Mouse (Mus musculus): ENCODE results near the gene Sltm. TPM values are rescaled to one million over a fixed set of nuclear protein-coding genes. Genes with fewer than 3 reads are reported as not detected.
"Not testable (repeated sequence)": the region's sequence is repeated elsewhere in the genome, so short reads cannot be mapped to it uniquely, and the experiment has no call there.

Sltm gene
- total RNA-seq, 2 experiments from 2014 or later, result 54.9 to 57.9 TPM

DNA sequence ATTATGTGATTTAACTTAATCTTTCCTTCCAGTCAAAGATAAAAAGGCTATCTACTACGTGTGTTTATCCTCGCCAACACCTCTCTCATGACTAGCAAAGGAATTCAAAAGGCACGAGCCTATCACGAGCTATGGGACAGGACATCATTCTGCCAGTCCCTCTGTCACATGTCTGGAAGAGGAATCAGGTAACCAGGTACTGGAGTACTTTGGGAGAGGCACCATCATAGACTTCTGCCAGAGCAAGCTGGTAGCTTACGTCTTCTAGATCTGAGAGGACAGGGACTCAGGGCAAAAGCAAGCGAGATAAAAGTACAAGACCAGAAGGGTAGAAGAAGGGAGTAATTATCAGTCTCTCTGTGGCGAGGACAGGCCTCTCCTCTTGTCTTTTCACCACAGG, 30.9 kb upstream of the Sltm start:
- intact Hi-C loops (cut with DNase I), result no loop called here
- TF ChIP-seq CTCF (IDR thresholded peaks at IDR 0.05), result no peak
- DNase-seq (ENCODE audit: extremely low spot score in 1 of 2, low spot score in 2 of 2), result no peak
- H3K27ac ChIP-seq, result no peak overlapping the region
- no peak overlapping the region for H3K4me3 ChIP-seq

DNA sequence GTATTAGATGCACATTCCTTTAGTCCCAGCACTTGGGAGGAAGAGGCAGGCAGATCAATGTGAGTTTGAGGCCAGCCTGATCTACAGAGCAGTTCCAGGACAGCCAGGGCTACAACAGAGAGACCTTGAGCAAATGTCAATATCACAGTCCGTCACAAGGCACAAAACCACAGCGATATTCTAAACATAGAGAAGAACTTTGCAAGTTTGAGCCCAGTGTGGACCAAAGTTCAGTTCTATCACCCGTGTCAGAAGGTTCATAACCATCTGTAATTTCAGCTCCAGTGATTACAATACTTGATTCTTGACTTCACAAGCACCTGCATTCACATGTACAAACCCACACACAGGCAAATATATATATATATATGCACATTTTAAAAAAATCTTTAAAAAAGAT, 21.9 kb upstream of the Sltm start:
- Histone ChIP-seq H3K4me3 (no peak overlapping the region), H3K27ac (no peak overlapping the region)
- DNase-seq (ENCODE audit: extremely low spot score in 1 of 2, low spot score in 2 of 2), result no peak
- no peak for TF ChIP-seq CTCF (IDR thresholded peaks at IDR 0.05)
- intact Hi-C loops (cut with DNase I), result no loop called here

DNA sequence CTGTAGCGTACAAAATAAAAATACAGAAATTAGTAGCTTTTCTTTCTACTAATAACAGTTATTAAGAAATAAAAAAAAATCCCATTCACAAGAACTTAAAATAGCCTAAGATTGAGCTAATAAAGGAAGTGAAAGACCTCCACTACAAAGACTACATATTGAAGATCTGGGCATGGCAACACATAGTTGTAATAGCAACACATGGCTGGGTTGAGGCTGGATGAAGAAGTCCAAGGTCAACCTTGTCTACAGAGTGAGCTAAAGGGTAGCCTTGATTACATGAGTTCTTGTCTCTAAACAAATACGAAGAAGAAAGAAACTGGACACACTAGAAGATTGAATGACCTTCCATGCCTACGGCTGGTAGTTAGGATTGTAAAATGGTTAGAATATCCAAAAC, 18.7 kb upstream of the Sltm start:
- DNase-seq (ENCODE audit: extremely low spot score in 1 of 2, low spot score in 2 of 2), result no peak
- Histone ChIP-seq H3K27ac (no peak overlapping the region), H3K4me3 (no peak overlapping the region)
- no peak for TF ChIP-seq CTCF (IDR thresholded peaks at IDR 0.05)
- intact Hi-C loops (cut with DNase I), result no loop called here

DNA sequence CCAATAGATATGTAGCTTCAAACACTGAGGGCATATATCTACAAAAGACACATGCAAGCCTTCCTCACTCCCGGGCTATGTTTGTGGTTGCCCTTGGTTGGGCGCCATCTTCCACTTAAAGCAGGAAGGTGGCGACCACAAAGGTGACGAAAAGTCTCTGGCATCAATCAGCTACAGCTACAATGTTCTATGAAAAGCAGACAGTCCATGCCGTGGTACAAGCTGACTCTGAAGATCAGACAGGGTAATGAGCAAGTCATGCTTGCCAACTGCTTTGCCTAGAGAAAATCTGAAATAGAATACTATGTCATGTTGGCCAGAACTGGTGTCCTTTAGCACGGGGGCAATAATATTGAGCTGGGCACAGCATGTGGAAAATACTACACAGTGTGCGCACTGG, 18.2 kb upstream of the Sltm start:
- Histone ChIP-seq H3K27ac (no peak overlapping the region), H3K4me3 (no peak overlapping the region)
- no peak for DNase-seq (ENCODE audit: extremely low spot score in 1 of 2, low spot score in 2 of 2)
- intact Hi-C loops (cut with DNase I), result no loop called here
- no peak for TF ChIP-seq CTCF (IDR thresholded peaks at IDR 0.05)

DNA sequence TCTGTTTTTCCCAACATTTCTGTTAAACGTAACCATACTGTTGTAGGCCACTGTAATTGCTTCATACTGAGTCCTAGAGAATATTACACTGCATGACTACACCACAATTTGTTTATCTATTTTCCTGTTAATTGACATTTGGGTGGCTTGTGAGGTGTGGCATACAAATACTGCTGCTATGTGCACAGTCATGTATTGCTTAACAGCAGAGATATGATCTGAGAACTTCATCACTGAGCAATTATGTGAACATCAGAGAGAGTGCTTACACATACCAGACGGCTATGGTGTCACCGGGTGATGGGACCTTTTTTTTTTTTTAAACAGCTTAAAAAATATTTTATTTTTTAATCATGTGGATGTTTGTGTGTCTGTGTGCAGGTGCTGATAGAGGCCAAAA, 9.2 kb upstream of the Sltm start:
- Histone ChIP-seq H3K4me3 (no peak overlapping the region), H3K27ac (no peak overlapping the region)
- TF ChIP-seq CTCF (IDR thresholded peaks at IDR 0.05), result no peak
- intact Hi-C loops (cut with DNase I), result no loop called here
- DNase-seq (ENCODE audit: extremely low spot score in 1 of 2, low spot score in 2 of 2), result no peak

DNA sequence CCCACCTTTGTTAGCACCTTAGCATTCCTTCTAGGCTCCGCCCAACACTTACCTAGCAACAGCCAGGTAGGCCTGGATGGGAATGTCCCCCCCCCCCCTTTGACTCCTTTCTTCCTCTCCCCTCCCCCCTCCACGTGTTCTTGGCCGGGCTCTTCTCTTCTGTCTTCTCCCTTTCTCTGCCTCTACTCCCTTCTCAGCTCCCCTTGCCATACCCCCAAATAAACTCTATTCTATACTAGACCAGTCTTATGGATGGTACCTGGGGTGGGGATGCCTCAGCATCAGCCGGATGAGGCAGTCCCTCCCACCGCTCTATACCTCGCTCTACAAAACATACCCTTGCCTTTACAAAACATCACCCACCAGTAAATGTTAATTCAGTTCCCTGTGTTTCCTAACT, 970 bp upstream of the Sltm start:
- no peak for DNase-seq (ENCODE audit: extremely low spot score in 1 of 2, low spot score in 2 of 2)
- Histone ChIP-seq H3K4me3 (peak overlapping the region; percentile 89), H3K27ac (no peak overlapping the region)
- no peak for TF ChIP-seq CTCF (IDR thresholded peaks at IDR 0.05)
- intact Hi-C loops (cut with DNase I), result no loop called here

DNA sequence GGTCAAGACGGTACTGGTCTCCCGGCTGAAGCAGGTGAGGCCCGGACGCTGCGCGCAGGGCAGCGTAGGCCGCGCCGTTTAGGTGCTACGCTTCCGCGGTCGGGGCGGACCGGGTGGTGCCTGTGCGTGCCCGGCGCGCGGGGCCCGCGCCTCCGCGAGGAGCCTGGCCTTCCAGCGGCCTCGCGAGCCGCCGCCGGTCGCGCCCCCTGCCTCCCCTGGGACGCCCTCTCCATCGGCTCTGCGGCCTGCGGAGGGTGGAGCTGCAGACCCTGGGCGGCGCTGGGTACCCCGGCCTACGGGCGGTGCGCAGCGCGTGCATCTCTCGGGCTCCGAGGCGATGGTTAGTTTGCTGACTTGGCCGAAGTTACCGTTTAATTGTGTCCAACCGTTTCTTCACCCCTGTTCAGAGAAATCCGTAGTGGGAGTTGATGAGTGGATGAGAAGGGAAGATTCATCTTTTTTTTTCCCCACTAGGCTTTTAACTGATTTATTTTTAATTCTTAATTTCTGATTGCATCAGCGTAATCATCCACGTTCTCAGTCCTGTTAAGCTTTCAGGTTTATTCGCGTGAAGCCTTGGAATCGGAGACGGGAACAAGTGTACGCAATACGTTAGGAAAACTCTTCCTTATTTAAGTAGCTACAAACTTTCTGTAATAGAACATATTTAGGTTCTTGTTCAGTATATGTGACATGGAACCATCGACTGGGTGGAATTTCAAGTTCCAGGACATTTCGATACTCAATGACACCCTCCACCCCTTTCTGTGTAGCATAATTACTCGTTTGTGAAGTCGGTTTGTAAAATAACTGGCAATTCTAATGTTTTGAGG, 710 bp downstream of the Sltm start:
- Histone ChIP-seq H3K27ac (peak overlapping the region; percentile 97), H3K4me3 (peak overlapping the region; percentile 89)
- DNase-seq (ENCODE audit: extremely low spot score in 1 of 2, low spot score in 2 of 2), result peak; percentile 63 to 65
- no peak for TF ChIP-seq CTCF (IDR thresholded peaks at IDR 0.05)
- intact Hi-C loops (cut with DNase I), result no loop called here

DNA sequence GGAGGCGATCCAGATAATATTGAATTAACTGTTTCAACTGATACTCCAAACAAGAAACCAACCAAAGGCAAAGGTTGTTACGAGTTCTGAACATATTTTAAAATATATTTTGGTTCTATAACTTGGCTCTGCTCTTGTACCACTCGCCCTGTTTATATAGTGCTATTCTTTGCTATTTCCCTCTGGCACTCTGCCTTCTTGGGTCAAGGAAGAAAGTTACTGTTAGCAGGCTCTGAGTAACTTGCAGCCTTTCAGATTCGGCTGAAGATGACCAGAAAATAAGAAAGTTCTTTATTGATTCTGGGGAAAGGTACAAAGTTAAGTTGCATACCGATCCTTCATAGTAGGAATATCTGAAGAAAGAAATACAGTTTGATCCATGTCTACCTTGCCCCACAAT, 1.4 kb downstream of the Sltm start:
- H3K27ac ChIP-seq, result no peak overlapping the region
- H3K4me3 ChIP-seq, result peak overlapping the region; percentile 89
- no peak for DNase-seq (ENCODE audit: extremely low spot score in 1 of 2, low spot score in 2 of 2)
- TF ChIP-seq CTCF (IDR thresholded peaks at IDR 0.05), result no peak
- intact Hi-C loops (cut with DNase I), result no loop called here

DNA sequence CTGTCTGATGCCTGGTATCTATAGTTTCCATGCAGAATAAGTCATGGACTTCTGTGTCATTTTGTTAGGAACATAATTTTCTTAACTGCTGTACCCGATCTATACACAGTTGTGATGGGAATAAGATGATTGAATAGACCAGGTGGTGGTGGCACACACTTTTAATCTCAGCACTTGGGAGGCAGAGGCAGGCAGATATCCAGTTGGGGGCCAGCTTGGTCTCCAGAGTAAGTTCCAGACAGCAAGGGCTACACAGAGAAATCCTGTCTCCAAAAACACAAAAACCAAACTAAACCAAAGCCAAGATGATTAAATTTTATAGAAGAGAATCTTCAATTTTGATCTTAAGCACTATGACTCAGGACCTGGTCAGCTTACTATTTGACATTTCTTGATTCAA, 2.3 kb downstream of the Sltm start:
- intact Hi-C loops (cut with DNase I), result no loop called here
- H3K27ac ChIP-seq, result no peak overlapping the region
- no peak for DNase-seq (ENCODE audit: extremely low spot score in 1 of 2, low spot score in 2 of 2)

DNA sequence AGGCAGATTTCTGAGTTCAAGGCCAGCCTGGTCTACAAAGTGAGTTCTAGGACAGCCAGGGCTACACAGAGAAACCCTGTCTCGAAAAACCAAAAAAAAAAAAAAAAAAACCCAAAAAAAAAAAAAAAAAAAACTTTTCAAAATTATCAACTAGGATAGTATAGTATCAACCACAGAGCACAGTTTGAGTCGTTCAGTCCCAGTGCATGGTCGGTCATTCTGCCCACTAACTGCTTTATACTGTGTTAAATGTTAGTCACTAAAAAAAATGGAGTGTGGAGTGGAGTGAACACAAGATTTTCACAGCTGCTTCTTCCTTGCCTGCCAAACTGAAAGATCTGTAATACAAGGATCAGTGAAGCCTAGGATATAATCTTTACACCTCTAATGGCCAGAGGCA, 4.0 kb downstream of the Sltm start:
- DNase-seq (ENCODE audit: extremely low spot score in 1 of 2, low spot score in 2 of 2); H3K4me3 ChIP-seq; H3K27ac ChIP-seq; intact Hi-C loops (cut with DNase I): not testable (repeated sequence)

More for the DNA sequence above, 2.3 kb downstream of the Sltm start:
- no peak for TF ChIP-seq CTCF (IDR thresholded peaks at IDR 0.05)
- no peak overlapping the region for H3K4me3 ChIP-seq

DNA sequence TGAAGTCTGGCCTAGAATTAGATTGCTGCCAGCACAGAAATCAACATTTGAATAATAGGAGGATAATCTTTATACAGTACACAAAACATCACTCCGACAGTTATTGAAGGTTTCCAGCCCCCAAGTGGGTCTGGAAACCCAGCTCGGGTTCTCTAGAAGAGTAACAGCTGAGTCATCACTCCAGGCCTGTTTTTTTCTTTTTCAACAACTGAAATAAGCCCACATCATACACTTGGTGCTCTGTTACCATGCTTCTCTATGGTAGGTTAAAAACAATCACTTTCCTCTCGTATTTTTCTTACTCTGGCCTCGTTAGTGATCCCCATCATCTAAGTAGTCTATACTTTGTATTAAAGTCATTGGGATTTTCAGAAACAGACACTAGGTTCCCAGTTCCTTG, 5.8 kb downstream of the Sltm start:
- TF ChIP-seq CTCF (IDR thresholded peaks at IDR 0.05), result no peak
- Histone ChIP-seq H3K27ac (peak overlapping the region; percentile 71), H3K4me3 (no peak overlapping the region)
- intact Hi-C loops (cut with DNase I), result no loop called here
- DNase-seq (ENCODE audit: extremely low spot score in 1 of 2, low spot score in 2 of 2), result no peak

DNA sequence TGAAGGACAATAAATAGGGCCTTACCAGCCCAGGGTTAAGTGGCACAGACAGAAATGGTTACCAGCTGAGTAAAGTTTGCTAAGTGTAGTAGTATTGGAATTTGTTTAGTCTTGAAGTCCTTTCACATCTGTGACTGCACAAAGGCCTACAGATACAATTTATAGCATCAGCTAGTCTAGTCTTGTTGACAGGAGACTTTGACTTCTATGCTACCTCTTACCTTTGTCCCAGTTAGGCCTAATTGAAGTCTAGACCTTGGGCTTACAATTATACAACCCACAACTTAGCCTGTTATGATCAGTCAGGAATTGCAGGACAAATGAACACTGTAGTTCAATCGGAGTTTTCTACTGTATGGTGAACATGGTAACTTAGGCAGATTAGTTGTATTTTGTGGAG, 9.0 kb downstream of the Sltm start:
- Histone ChIP-seq H3K27ac (no peak overlapping the region), H3K4me3 (no peak overlapping the region)
- intact Hi-C loops (cut with DNase I), result no loop called here
- DNase-seq (ENCODE audit: extremely low spot score in 1 of 2, low spot score in 2 of 2), result no peak
- no peak for TF ChIP-seq CTCF (IDR thresholded peaks at IDR 0.05)

DNA sequence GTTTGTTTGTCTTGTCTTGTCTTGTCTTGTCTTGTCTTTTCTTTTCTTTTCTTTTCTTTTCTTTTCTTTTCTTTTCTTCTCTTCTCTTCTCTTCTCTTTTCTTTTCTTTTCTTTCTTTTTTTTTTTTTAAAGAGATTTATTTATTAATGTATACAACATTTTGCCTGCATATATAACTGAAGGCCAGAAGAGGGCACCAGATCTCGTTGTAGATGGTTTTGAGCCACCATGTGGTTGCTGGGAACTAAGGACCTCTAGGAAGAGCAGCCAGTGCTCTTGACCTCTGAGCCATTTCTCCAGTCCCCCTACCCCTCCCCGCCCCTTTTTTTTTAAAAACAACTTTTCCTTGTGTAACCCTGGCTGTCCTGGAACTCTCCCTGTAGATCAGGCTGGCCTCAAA, 9.7 kb downstream of the Sltm start:
- intact Hi-C loops (cut with DNase I); DNase-seq (ENCODE audit: extremely low spot score in 1 of 2, low spot score in 2 of 2); H3K27ac ChIP-seq; H3K4me3 ChIP-seq: not testable (repeated sequence)
- peak; percentile 2; the same call in 1 of the 2 replicates for TF ChIP-seq CTCF (IDR thresholded peaks at IDR 0.05)
